Mouse (Mus musculus): ENCODE measurements around the gene Scgb2b17. TPM values are rescaled to one million over a fixed set of nuclear protein-coding genes. Genes with fewer than 3 reads are reported as not detected.
"Not testable (repeated sequence)": the region's sequence is repeated elsewhere in the genome, so short reads cannot be mapped to it uniquely, and the experiment has no call there.

Scgb2b17 gene
- not detected in 2 replicates for polyA plus RNA-seq (2014; fragmentation: Nextera tagmentation; extraction: Ambion mirVana)

DNA sequence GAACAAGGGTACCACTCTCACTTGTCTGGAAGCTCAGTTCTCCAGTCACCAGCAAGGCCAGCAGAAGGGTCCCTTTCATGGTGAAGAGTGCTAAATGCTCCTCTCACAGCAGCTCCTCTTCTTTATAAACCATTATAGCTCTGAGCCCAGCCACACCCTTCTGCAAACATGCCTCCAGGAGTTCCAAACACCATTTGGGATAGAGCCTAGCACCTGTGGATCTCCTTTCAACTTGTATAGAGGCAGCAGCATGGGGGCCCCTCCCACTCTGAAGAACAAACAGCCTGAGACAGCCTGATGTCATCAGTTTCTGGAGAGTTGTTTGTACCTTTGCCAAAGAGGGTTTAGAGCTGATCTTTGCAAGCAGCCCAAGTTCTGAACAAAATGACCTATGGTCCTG is at the start of gene Scgb2b17:
Gene Scgb2b17, minus strand, starts transcription at position 101 of the 400 bp plus-strand sequence.
- not testable (repeated sequence) for H3K27me3 ChIP-seq (ENCODE audit: insufficient read depth, low read length); H3K4me2 ChIP-seq; H3K4me1 ChIP-seq (ENCODE audit: insufficient read depth); H3K4me3 ChIP-seq (ENCODE audit: low read depth, low read length); H3K9me3 ChIP-seq (ENCODE audit: low read depth, low read length); ATAC-seq (ENCODE audit: insufficient read depth); H3K27ac ChIP-seq (ENCODE audit: low read depth); DNase-seq; H3K36me3 ChIP-seq (ENCODE audit: insufficient read depth); H3K9ac ChIP-seq

DNA sequence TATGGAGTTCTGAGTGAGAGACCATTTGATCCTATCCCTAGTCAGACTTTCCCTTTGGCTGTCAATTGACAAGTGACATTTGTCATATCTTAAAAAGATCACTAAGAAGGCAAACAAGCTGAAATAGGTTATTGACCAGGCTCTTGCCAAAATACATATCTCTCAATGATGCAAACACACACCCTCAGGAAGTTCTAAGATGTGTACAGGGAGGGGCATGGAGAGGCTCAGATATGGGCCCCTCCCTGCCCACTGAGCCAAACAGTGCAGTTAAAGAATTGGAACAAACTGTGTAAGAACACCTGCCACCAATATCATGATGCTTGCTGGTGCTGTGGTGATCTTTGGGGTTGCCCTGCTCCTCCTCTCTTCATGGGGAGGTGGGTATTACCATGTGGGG is 6.8 kb upstream of the Scgb2b17 start, which contains the start of gene Scgb1b17:
Gene Scgb1b17, plus strand, starts transcription at position 301 of the 400 bp plus-strand sequence.
- not testable (repeated sequence) for H3K27ac ChIP-seq (ENCODE audit: low read depth); DNase-seq; H3K27me3 ChIP-seq (ENCODE audit: insufficient read depth, low read length); H3K9ac ChIP-seq; ATAC-seq (ENCODE audit: insufficient read depth); H3K36me3 ChIP-seq (ENCODE audit: insufficient read depth); H3K4me2 ChIP-seq; H3K4me1 ChIP-seq (ENCODE audit: insufficient read depth); H3K4me3 ChIP-seq (ENCODE audit: low read depth, low read length); H3K9me3 ChIP-seq (ENCODE audit: low read depth, low read length)

Other genes starting within 250 kb of the Scgb2b17 start
- gene Scgb2b15, start 226.9 kb downstream of the Scgb2b17 start, polyA plus RNA-seq (2014; fragmentation: Nextera tagmentation; extraction: Ambion mirVana) = not detected in 2 replicates
- not detected in 2 replicates for gene Scgb1b15, start 220.0 kb downstream of the Scgb2b17 start, polyA plus RNA-seq (2014; fragmentation: Nextera tagmentation; extraction: Ambion mirVana)
- not detected in 2 replicates for gene Scgb1b17, start 6.9 kb upstream of the Scgb2b17 start, polyA plus RNA-seq (2014; fragmentation: Nextera tagmentation; extraction: Ambion mirVana)
- not detected in 2 replicates for gene Scgb2b18, start 117.3 kb upstream of the Scgb2b17 start, polyA plus RNA-seq (2014; fragmentation: Nextera tagmentation; extraction: Ambion mirVana)
- gene Scgb1b18, start 129.0 kb upstream of the Scgb2b17 start, polyA plus RNA-seq (2014; fragmentation: Nextera tagmentation; extraction: Ambion mirVana) = not detected in 2 replicates
- not detected in 2 replicates for gene Scgb2b19, start 223.8 kb upstream of the Scgb2b17 start, polyA plus RNA-seq (2014; fragmentation: Nextera tagmentation; extraction: Ambion mirVana)
- gene Scgb1b19, start 230.7 kb upstream of the Scgb2b17 start, polyA plus RNA-seq (2014; fragmentation: Nextera tagmentation; extraction: Ambion mirVana) = not detected in 2 replicates

All from lung, embryonic 14.5 days (tissue).